Mouse (Mus musculus): ENCODE data around the gene Lclat1.
"Not testable (repeated sequence)": the region's sequence is repeated elsewhere in the genome, so short reads cannot be mapped to it uniquely, and the experiment has no call there.

Gene Lclat1

GRCm38 (mm10) chr17:73142029-73142428, 34.2 kb downstream of the Lclat1 start:
- DNase-seq (ENCODE audit: low spot score in 2 of 2): no peak

GRCm38 (mm10) chr17:73142445-73142844, 34.7 kb downstream of the Lclat1 start:
- DNase-seq (ENCODE audit: low spot score in 2 of 2): no peak

- DNase-seq (ENCODE audit: low spot score in 2 of 2): no peak
These were observed 37.6 kb downstream of the Lclat1 start for GRCm38 (mm10) chr17:73145426-73145825.

- DNase-seq (ENCODE audit: low spot score in 2 of 2): no peak
These were observed 40.8 kb downstream of the Lclat1 start for GRCm38 (mm10) chr17:73148607-73149006.

GRCm38 (mm10) chr17:73152790-73153525, 45.2 kb downstream of the Lclat1 start:
- DNase-seq (ENCODE audit: low spot score in 2 of 2): not testable (repeated sequence)

- no peak for DNase-seq (ENCODE audit: low spot score in 2 of 2)
These were observed 45.9 kb downstream of the Lclat1 start for GRCm38 (mm10) chr17:73153672-73154071.

- DNase-seq (ENCODE audit: low spot score in 2 of 2): no peak
These were observed 48.8 kb downstream of the Lclat1 start for GRCm38 (mm10) chr17:73156606-73157005.

- no peak for DNase-seq (ENCODE audit: low spot score in 2 of 2)
These were observed 54.0 kb downstream of the Lclat1 start for GRCm38 (mm10) chr17:73161795-73162194.

- no peak for DNase-seq (ENCODE audit: low spot score in 2 of 2)
These were observed 54.8 kb downstream of the Lclat1 start for GRCm38 (mm10) chr17:73162445-73163208.

- no peak for DNase-seq (ENCODE audit: low spot score in 2 of 2)
These were observed 55.8 kb downstream of the Lclat1 start for GRCm38 (mm10) chr17:73163597-73163996.

- DNase-seq (ENCODE audit: low spot score in 2 of 2): no peak
These were observed 56.3 kb downstream of the Lclat1 start for GRCm38 (mm10) chr17:73164121-73164520.

GRCm38 (mm10) chr17:73169461-73169860, 61.7 kb downstream of the Lclat1 start:
- no peak for DNase-seq (ENCODE audit: low spot score in 2 of 2)

GRCm38 (mm10) chr17:73170141-73170540, 62.4 kb downstream of the Lclat1 start:
- DNase-seq (ENCODE audit: low spot score in 2 of 2): no peak

- DNase-seq (ENCODE audit: low spot score in 2 of 2): peak in 1 of 2 experiments; percentile 26
These were observed 66.3 kb downstream of the Lclat1 start for GRCm38 (mm10) chr17:73174083-73174562.

GRCm38 (mm10) chr17:73175720-73176119, 67.9 kb downstream of the Lclat1 start:
- DNase-seq (ENCODE audit: low spot score in 2 of 2): no peak

- DNase-seq (ENCODE audit: low spot score in 2 of 2): no peak
These were observed 69.3 kb downstream of the Lclat1 start for GRCm38 (mm10) chr17:73177079-73177478.

GRCm38 (mm10) chr17:73186929-73187328, 79.1 kb downstream of the Lclat1 start:
- DNase-seq (ENCODE audit: low spot score in 2 of 2): no peak

- DNase-seq (ENCODE audit: low spot score in 2 of 2): no peak
These were observed 86.4 kb downstream of the Lclat1 start for GRCm38 (mm10) chr17:73194146-73194545.

- DNase-seq (ENCODE audit: low spot score in 2 of 2): peak; percentile 54 to 56
These were observed 86.8 kb downstream of the Lclat1 start for GRCm38 (mm10) chr17:73194575-73194974.

- no peak for DNase-seq (ENCODE audit: low spot score in 2 of 2)
These were observed 87.4 kb downstream of the Lclat1 start for GRCm38 (mm10) chr17:73195074-73195723.

- DNase-seq (ENCODE audit: low spot score in 2 of 2): no peak
These were observed 88.4 kb downstream of the Lclat1 start for GRCm38 (mm10) chr17:73196139-73196538.

- DNase-seq (ENCODE audit: low spot score in 2 of 2): no peak
These were observed 89.9 kb downstream of the Lclat1 start for GRCm38 (mm10) chr17:73197724-73198123.

Measured in heart, adult 9 months (tissue).